Mouse (Mus musculus) cerebellum, adult (tissue): ENCODE results near the gene Gys1.
A peak's percentile ranks its signal among the peaks of the same experiment; 100 is the strongest.
"Not testable (repeated sequence)": the region's sequence is repeated elsewhere in the genome, so short reads cannot be mapped to it uniquely, and the experiment has no call there.

Experiments used
- ATAC-seq: cut with Nextera tagmentation; 2 replicates; pipeline ENCODE4 v1.9.2; 2017; ENCODE audit warnings: mild to moderate bottlenecking, moderate library complexity, mixed read lengths; ENCODE audit not compliant: insufficient number of reproducible peaks, low FRiP score, low TSS enrichment

The Gys1 gene

GRCm38 (mm10) chr7:45455932-45456696 is 21.5 kb downstream of the Gys1 start:
- ATAC-seq: no peak

GRCm38 (mm10) chr7:45456721-45457203 is 22.1 kb downstream of the Gys1 start:
- ATAC-seq: no peak

- ATAC-seq: no peak
Observed at GRCm38 (mm10) chr7:45457204-45458060, 22.8 kb downstream of the Gys1 start.

DNA sequence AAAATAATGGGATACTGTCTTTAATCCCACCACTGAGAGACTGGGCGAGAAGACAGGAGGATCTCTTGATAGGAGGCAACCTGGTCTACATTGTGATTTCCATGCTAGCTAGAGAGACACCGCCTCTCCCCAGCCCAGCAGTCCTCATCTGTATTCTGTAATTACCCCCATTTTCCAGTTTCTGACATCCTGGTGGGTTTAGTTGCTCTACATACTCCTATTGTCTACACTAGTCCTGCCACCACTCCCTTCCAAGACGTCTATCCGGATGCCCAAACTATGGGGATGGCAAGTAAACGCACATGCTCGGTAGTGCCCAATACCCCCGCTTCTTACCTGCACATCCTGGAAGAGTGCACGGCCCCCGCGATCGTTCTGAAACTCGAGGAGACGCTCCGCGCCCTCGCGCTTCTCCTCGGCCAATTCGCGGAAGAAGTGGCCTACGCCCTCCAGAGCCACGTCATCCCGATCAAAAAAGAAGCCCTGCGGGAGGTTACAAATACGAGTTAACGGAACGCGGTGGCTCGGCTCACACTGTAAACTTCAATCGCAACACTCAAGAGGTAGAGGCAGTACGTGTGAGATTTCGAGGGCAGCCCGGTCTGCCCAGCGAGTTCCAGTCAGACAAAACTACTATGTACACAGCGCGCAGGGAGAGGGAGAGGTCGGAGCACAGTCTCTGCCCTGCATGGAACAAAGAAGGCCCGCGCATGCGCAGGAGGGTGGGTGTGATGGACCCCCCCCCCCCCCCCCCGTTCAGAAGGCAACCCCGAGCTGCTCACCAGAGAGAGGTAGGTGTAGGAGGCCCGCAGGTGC is 24.3 kb downstream of the Gys1 start:
- ATAC-seq: peak; percentile 59; the same call in 1 of the 2 replicates

- peak; percentile 94 for ATAC-seq
Observed at GRCm38 (mm10) chr7:45459564-45460140, 25.0 kb downstream of the Gys1 start, which contains the start of gene Ftl1. Gene Ftl1, minus strand, starts transcription at chr7:45459884.

DNA sequence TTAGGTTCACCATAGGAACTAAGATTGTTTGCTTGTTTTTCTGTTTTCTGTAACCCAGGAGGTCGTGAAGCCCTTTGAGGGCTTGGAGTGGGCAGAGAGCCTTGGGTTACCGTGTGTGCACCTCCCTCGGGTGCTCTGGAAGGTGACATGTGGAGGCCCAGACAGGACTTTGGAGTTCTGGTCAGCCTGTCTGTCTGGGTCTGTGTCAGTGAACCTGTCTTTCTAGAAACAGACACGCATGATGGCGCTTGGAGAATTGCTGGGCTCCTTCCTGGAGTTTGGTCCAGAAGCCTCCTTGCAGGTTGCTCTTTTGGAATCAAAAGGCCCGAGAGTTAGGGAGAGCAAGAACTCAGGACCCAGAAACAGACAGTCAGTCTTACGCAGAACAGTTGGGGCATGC is 25.7 kb downstream of the Gys1 start:
- no peak for ATAC-seq

DNA sequence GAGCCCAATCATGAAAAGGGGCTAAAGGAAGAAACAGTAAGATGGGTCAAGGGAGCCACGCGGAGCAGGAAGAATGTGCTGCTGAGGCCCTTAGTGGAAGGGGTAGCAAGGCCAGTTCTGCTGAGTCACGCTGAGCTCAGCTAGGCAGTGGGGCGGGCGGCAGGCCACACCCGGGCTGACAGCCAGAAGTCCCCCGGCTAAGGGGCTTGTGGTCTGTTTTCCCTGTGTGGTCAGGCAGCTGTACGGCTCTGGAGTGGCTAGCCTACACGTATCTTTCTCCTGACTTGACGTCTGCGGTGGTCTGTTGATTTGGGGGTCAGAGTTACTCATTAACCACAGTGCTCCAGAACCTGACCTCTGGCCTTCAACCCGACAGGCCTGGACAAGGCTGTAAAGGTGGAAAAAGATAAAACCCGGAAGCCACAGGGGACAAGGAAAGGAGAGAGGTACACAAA is 26.2 kb downstream of the Gys1 start:
- no peak for ATAC-seq

GRCm38 (mm10) chr7:45461326-45461725 is 26.7 kb downstream of the Gys1 start:
- ATAC-seq: no peak

- ATAC-seq: no peak
Observed at GRCm38 (mm10) chr7:45461781-45462180, 27.1 kb downstream of the Gys1 start.

DNA sequence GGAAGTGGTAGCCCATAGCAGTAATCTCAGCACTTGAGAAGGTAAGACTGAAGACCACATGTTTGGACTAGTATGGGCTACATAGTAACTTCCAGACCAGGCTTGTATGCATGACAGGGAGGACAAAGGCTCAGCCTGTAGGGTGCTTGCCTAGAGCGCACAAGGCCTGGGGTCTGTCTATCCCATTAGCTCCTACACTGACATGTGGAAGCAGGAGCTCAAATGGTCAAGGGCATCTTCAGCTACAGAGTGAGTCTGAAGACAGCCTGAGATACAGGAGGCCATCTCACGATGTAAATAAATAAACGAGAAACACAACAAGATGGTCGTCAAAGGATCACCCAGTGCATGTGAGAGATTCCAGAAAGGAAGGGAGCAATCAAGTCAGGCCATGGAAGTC is 27.7 kb downstream of the Gys1 start:
- ATAC-seq: no peak

DNA sequence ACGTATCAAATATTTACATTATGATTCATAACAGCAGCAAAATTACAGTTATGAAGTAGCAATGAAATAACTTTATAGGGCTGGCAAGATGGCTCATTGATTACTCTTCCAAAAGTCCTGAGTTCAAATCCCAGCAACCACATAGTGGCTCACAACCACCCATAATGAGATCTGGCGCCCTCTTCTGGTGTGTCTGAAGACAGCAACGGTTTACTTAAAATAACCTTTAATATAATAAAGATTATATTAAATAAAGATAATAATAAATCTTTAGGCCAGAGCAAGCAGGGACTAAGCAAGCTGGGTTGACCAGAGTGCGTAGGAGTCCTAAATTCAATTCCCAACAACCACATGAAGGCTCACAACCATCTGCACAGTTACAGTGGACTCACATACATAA is 28.2 kb downstream of the Gys1 start:
- not testable (repeated sequence) for ATAC-seq

GRCm38 (mm10) chr7:45463987-45464778 is 29.5 kb downstream of the Gys1 start:
- ATAC-seq: no peak

DNA sequence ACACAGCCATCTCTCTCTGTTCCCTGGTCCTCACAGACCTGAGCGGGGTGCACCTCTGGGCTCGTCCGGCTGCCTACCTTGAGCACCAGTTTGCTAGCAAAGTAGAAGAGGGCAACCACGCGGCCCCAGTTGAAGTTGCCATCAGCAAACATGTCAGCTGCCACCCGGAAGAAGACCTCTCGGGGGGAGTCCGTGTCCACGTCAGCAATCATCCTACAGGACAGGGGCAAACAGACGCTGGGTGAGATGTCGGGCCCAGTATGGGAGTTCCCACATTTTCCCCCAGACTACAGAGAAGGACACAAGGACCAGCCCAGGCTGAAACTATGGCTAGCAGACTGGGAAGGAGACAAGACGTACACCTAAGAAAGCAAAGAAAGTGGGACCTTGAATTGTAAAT is 30.5 kb downstream of the Gys1 start:
- ATAC-seq: no peak

DNA sequence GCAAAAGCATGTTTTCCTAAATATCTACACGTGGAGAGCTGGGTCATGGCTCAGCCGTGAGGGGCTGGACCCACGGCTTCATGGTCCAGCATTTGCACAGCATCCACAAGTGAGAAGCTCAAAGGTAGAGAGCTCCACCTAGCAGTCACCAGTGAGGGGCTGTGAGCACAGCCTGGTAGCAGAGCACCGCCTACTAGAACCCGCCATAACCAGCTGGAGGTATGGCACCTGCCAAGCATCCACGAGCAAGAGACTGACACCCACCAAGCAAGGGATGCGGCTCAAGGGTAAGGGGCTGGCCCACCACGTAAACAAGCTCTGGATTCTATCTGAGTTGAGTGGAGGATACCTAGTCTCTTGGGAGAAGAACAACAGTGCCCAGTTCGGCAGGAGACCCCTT is 30.9 kb downstream of the Gys1 start:
- no peak for ATAC-seq

- ATAC-seq: peak; percentile 59; the same call in 1 of the 2 replicates
Observed at GRCm38 (mm10) chr7:45466283-45467089, 31.8 kb downstream of the Gys1 start, which contains the start of gene Bax. Gene Bax, minus strand, starts transcription at chr7:45466898.

DNA sequence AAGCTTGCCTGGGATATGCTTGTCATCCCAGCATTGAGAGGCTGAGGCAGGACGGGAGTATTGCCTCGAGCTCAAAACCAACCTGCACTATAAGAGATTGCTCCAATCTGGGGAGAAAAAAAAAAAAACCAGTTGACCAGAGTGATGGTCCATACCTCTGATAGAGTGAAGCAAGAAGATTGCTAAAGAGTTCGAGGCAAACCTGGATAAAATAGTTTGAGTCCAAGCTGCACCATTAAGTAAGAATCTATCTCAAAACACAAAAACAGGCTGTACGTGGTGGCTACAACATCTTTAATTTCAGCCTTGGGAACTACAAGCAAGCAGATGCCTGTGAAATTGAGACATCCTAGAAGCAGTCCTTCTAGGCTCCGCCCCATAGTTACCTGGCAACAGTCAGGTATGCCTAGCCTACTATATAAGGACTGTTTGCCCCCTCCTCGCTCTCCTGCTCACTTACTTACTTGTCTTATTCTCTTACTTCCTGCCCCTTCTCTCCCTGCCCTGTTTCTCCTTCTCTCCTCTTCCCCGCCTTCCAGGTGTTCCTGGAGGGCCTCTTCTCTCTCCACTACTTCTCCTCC is 32.5 kb downstream of the Gys1 start:
- ATAC-seq: 0 out of 2 replicates have a peak, but pooled peaks have one; percentile 45

DNA sequence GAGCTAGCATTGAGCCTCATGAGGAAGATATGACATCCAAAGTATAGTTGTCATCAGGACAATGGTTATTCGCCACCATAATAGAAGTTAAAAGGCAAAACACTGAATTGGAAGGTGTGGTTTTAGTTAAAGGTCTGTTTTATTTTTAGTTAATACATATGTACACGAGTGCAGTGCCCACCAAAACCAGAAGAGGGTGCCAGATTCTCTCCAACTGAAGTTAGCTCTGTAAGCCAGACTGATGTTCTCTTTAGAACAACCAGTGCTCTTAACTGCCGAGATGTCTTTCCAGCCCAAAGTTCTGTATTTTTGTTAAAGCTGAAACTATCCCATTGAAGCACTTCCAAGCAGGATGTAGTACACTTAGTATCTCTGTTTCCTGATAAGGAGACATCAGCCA is 36.2 kb downstream of the Gys1 start:
- ATAC-seq: no peak
